Mouse (Mus musculus) olfactory bulb, adult 2 months (tissue): ENCODE data around the gene Erbb4. TPM values are rescaled to one million over a fixed set of nuclear protein-coding genes. Genes with fewer than 3 reads are reported as not detected.

Experiments used
- H3K27ac ChIP-seq: fragments of 200-500 bp; 2 replicates; pipeline ENCODE4 v1.5.1; 2012; ENCODE audit warnings: low read depth, low read length; ENCODE audit not compliant: insufficient read depth
- H3K4me1 ChIP-seq: fragments of 200-500 bp; 2 replicates; pipeline ENCODE4 v1.6.1; 2012; ENCODE audit warnings: low read length; ENCODE audit not compliant: control insufficient read depth, insufficient read depth
- H3K4me3 ChIP-seq: fragments of 200-500 bp; 2 replicates; pipeline ENCODE4 v1.5.1; 2012; ENCODE audit warnings: mild to moderate bottlenecking, low read depth, low read length, moderate library complexity; ENCODE audit not compliant: insufficient read depth
- CTCF ChIP-seq: fragments of 200-500 bp; IDR thresholded peaks from 2 replicates; pipeline ENCODE4 v1.5.1; 2012; ENCODE audit warnings: low read depth, mild to moderate bottlenecking, low read length, moderate library complexity; ENCODE audit not compliant: insufficient read depth
- POLR2A ChIP-seq: fragments of 200-500 bp; IDR thresholded peaks from 2 replicates; pipeline ENCODE4 v1.6.1; 2012; ENCODE audit warnings: mild to moderate bottlenecking, low read depth, low read length, moderate library complexity; ENCODE audit not compliant: insufficient read depth
- WGBS: fragments of 180-500 bp; shearing (Covaris S2); methylation state at CpG from one replicate; pipeline ENCODE4 v1.1.7; 2018; 5-methylcytosine and 5-hydroxymethylcytosine counted together
- polyA plus RNA-seq: library from polyadenylated mRNA; stranded (reverse); fragments of >200 nt; gene quantifications from 2 replicates; pipeline ENCODE4 v1.2.4, GENCODE M21; 2012; ENCODE audit warnings: low replicate concordance; ENCODE audit not compliant: missing spikeins, insufficient read depth, insufficient read length

The Erbb4 gene
- polyA plus RNA-seq, 1 experiment, result not detected

- Histone ChIP-seq H3K27ac (no peak overlapping the region), H3K4me1 (no peaks in the 10 kb centered on the region), H3K4me3 (no peak overlapping the region)
- TF ChIP-seq POLR2A, result no peak
- no peak for TF ChIP-seq CTCF
Observed at GRCm38 (mm10) chr1:68024086-68024940, 1083.5 kb downstream of the Erbb4 start.

- Histone ChIP-seq H3K27ac (no peak overlapping the region), H3K4me3 (no peak overlapping the region), H3K4me1 (no peaks in the 10 kb centered on the region)
- 90% methylated on average over 1 of the region's 1 CpGs for WGBS
- TF ChIP-seq POLR2A, result no peak
- no peak for TF ChIP-seq CTCF
Observed at GRCm38 (mm10) chr1:68020020-68020419, 1087.8 kb downstream of the Erbb4 start.

DNA sequence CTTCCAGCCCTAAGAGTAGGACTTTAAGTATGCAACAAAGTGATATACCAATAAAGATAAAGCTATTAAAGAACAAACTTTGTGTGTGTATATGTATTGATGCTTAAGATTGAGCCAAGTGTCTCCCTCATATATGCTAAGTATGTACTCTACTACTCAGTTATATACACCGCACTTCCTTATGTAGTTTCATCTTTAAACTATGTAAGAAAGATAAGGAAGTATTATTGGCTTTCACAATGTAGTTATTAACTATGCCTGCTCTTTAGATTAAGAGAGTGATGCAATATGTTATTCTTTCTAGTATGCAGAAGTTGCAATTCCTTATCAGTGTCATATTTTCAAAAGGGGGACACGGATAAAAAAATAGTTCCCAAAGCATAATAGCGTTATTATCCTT, 1088.2 kb downstream of the Erbb4 start:
- Histone ChIP-seq H3K4me3 (no peak overlapping the region), H3K4me1 (no peaks in the 10 kb centered on the region), H3K27ac (no peak overlapping the region)
- WGBS, result 91% methylated on average over 3 of the region's 3 CpGs
- TF ChIP-seq CTCF, result no peak
- no peak for TF ChIP-seq POLR2A
